Mouse (Mus musculus): Measurements from ENCODE around the gene Rdh5.

DNA sequence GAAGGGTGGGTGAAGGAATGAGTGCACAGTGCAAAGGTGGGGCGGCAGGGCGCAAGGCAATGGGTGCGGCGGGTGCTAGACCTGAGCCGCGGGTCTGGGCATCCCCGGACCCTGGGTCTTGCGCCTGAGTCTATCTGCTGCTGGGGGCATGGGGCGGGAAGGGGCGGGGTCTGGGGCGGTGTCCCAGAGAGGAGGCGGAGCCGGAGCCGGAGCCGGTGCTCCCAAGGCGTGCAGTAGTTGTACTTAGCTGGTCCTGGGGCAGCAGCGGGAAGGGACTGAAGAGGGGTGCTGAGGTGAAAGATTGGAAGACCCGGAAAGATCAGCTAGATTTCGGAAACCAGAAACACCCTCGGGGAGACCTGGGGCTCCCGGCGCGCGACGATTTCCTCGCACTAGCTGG lies 10.9 kb upstream of the Rdh5 start, which contains the start of gene Itga7:
- TF ChIP-seq CTCF (IDR thresholded peaks at IDR 0.05; ENCODE audit: borderline replicate concordance, extremely low read depth, insufficient read depth, insufficient read length): no peak
- TF ChIP-seq POLR2A (IDR thresholded peaks at IDR 0.05; ENCODE audit: borderline replicate concordance, extremely low read depth, insufficient read depth, insufficient read length, poor library complexity, severe bottlenecking): no peak

Data from brain, embryonic 14.5 days (tissue).